Mouse (Mus musculus): ENCODE data around the gene Fsd1l.

Gene Fsd1l

GRCm38 (mm10) chr4:53631316-53632010, at the start of gene Fsd1l:
Gene Fsd1l (plus strand): TSS chr4:53631471.
- DNase-seq: peak; percentile 44

DNA sequence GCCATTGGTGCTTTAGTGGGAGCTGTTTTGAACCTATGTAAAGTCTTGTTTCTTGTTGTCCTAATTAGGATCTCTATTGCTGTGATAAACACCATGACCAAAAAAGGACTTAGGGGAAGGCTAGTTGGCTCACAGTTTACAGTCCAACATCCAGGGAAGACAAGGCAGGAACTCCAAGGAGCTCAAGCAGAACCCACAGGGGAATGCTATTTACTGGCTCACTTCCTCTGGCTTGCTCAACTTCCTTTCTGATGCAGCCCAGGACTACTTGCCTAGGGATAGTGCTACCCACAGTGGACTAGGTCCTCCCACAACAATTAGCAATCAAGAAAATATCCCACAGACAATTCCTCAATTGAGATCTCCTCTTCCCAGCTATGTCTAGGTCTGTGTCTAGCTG, 43.6 kb upstream of the Fsd1l start:
- DNase-seq: no peak

DNA sequence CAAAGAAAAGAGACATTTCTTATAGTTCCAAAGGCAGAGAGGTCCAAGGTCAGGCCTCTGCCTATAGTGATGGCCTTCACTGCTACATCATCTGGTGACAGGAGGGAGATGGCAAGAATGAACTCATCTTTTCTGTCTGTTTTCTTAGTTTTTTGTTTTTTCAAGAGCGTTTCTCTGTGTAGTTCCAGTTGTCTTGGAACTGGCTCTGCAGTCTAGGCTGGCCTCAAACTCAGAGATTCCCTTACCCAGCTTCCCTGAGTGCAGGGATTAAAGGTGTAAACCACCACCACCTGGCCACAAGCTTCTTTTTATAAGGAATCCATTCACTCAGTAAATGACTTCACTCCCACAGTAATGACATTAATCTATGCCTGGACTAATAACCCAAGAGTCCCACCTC, 42.3 kb upstream of the Fsd1l start:
- no peak for DNase-seq

- DNase-seq: no peak
Measured at GRCm38 (mm10) chr4:53589466-53589865, 41.8 kb upstream of the Fsd1l start.

DNA sequence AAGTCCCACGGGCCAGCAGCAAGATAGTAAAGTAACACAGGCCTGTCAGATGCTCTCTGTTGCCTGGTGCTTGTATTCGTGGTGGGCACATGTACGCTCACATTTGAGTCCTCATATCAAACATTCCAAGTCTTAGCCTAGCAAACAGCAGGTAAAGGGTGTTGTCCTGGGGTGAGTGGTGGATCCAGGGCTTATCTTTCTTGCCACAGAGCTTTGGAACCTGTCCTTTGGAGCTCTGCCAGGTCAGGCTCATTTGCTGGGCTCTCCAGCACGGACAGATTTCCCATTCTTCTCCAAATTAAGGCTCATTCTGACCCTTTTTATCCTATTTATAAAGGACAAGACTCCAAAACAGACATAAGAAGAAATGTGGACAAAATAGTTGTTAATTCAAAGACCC, 41.1 kb upstream of the Fsd1l start:
- no peak for DNase-seq

- DNase-seq: no peak
Measured at GRCm38 (mm10) chr4:53590691-53591447, 40.4 kb upstream of the Fsd1l start.

- DNase-seq: no peak
Measured at GRCm38 (mm10) chr4:53591536-53591935, 39.7 kb upstream of the Fsd1l start.

GRCm38 (mm10) chr4:53591941-53592340, 39.3 kb upstream of the Fsd1l start:
- no peak for DNase-seq

DNA sequence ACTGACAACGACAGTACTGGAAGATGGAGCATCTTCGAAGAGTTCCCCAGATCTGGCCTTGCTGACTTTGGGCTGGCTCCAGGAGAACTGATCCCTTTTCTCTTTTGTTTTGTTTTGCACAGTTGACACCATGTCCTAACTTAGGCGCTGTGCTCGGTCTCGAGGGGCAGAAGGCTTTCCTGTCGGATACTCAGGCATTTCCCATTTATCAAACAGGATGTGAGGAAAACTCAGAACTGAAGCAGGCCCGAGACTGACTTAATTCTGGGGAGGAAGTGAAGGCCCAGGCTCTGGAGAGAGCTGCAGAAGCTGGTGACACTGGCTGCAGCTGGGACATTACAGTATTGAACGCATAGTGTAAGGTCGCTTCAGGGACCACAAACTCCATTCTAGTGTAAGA, 38.9 kb upstream of the Fsd1l start:
- peak; percentile 74 for DNase-seq

GRCm38 (mm10) chr4:53594204-53594603, 37.1 kb upstream of the Fsd1l start:
- peak; percentile 56 for DNase-seq

DNA sequence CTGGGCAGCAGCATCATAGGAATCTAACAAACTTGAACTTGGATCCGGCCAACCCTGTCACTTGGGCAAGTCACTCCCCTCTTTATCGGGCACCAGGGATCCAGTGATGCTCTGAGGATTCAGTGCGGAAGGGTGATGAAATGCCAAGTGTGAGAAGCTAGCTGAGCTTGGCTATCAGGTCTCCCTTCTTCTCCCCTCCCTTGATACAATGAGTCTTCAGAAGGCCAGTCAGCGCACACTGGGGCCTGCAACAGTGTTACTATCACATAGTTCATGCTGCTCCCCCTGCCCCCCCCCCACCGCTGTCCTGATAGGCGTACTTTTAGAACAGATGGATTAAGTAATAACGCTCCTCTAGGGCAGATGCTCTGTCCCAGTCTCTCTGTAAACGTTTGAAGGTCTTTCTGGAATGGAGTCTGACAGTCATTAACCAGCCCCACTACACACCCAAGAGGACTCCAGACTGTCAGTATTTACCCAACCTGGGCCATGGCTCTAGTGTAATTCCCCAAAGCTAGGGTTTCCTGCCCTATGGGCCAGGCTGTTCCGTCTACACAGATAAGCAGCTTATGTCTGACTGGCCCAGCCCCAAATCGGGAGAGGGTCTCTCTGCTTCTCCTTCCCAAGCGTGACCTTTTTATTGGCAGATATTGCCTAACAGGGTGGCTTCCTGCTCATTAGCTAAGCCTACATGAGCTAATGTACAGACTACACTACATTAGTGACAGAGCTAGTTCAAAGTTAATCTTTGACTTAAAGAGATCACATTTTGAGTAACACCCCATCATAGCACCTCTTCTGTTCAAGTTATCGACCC, 35.8 kb upstream of the Fsd1l start:
- DNase-seq: no peak

DNA sequence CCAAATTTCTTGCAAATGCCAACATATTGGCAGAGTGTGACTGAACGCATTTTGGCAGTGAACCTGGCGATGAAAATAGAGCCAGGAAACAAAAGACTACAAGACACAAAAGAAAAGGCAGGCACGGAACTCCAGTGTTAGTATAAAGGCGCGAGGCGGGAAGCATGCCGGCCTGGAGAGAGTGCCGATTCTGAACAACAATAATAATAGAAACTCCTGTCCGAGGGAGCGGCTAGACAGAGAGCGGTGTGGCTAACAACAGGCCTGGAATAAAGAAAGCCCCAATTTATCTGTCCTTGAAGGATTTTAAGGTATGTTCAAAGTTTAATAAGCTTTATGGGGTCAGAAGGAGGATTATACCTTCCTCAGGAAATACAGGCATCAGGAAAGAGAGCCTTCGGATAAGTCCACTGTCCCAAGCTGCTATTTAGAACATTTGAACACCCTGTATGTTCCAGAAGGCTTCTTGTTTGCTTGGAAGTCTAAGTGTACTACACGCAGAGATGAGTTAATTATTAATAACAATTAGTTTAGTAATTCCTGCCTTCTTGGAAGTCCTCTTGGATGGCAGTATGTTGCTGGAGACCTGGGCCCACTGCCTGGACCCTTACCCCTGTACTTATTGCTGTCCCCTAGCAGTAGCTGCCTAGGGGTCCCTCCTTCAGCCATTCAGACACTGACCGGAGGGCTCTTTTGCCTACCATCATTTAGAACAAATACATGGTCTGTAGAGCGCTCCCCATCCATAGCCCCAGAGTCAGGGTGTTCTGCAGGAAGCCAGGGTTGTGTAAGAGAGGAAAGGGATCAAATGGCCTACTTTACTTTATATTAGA, 35.0 kb upstream of the Fsd1l start:
- DNase-seq: no peak

DNA sequence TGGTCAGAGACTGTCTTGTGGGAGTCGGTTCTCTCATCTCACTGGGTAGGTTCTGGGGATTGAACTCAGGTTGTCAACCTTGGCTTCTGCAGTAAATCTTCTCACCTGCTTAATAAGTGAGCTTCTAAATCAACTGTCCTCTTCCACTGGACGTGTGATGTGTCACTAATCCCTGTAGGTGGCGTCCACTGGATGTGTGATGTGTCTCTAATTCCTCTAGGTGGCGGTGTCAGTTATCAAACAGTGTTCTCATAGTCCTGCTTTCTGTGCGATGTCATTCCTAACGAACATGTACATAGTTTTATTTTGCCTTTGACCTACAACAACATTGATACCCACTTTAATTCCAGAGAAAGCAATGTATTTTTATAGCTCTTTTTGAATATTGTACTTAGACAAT, 30.8 kb upstream of the Fsd1l start:
- DNase-seq: no peak

GRCm38 (mm10) chr4:53614576-53615225, 16.6 kb upstream of the Fsd1l start:
- no peak for DNase-seq

DNA sequence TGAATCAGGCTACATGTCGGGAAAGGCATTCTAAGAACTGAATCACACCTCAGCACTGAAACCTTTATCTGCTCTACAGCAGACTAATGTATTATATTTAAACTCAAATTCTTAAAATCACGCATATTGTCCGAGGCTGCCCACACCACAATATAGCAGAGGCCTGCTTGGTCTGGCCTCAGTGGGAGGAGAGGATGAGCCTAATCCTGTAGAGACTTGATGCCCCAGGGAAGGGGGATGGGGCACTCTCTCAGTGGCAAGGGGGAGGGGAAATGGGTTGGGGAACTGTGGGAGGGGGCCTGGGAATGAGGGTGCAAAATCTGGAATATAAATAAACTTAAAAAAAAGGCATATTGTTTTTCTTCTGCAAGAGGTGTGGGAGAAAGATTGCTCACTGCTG, 13.3 kb upstream of the Fsd1l start:
- no peak for DNase-seq

DNA sequence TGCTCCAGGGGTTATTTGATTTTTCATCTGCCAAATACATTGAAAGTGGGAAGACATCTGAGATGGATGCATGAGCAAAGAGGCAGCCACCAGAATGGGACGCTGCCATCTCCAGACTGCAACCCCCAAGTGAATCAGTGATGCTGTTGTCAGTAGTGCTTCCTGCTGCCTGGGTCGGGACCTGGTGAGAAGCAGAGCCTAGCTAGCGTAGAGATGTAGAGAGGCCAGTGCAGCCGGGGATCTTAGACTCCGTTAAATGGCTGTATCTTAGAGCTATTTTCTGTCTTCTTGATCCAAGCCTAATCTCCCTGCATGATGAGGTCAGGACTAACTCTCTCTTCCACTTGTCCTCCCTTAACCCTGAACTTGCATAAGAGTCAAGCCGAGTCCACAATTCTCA, 11.2 kb upstream of the Fsd1l start:
- DNase-seq: no peak

DNA sequence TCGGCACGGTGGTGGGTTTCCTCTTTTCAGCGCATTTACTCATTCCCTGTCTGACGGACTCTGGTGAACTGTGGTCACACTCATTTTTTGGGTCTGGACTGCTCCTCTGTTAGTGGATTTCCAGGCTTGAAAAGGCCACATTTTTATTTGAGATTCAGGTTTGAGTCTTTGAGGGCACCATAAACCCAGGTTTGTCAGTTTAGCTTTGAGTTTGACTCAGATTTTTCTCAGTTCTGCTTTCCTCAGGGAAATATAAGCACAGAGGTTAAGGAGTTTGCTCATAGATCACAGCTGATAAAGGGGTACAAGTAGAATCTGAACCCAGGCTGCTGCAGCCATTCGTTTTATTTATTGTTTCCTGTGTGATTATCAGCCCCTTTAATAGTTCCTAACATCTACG, 10.2 kb upstream of the Fsd1l start:
- DNase-seq: peak; percentile 7

- no peak for DNase-seq
Measured at GRCm38 (mm10) chr4:53621490-53621889, 9.8 kb upstream of the Fsd1l start.

- no peak for DNase-seq
Measured at GRCm38 (mm10) chr4:53623711-53624110, 7.6 kb upstream of the Fsd1l start.

GRCm38 (mm10) chr4:53624816-53625215, 6.5 kb upstream of the Fsd1l start:
- DNase-seq: peak; percentile 14

DNA sequence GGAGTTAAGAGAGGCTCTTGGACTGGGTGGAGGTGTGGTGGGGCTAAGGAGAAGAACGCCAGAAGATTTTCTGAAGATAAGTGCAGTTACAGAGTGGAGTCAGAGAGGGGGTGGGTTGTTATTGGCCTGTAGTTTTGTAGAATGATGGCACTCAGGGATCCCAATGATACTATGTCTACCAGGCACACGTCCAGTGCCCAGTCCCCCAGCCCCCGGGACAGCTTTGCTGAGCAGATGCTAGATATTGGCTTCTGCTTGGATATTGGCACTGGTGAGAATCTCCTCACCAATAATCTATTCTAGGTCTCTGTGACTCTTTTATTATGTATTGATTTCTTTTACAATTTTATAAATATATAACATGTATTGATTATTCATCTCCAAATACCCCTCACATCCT, 6.0 kb upstream of the Fsd1l start:
- no peak for DNase-seq

- DNase-seq: peak; percentile 67
Measured at GRCm38 (mm10) chr4:53628924-53629323, 2.3 kb upstream of the Fsd1l start.
